Mouse (Mus musculus) c-Kit-positive CD71-positive TER-119-positive erythroid progenitor cells, embryonic 14.5 days (primary cell): ENCODE measurements around the gene Sik1.
"Not testable (repeated sequence)": the region's sequence is repeated elsewhere in the genome, so short reads cannot be mapped to it uniquely, and the experiment has no call there.

Experiments
- DNase-seq: peaks from one replicate; pipeline ENCODE4 v3.0.0-alpha.2; 2013; ENCODE audit warnings: low spot score

Sik1 gene

DNA sequence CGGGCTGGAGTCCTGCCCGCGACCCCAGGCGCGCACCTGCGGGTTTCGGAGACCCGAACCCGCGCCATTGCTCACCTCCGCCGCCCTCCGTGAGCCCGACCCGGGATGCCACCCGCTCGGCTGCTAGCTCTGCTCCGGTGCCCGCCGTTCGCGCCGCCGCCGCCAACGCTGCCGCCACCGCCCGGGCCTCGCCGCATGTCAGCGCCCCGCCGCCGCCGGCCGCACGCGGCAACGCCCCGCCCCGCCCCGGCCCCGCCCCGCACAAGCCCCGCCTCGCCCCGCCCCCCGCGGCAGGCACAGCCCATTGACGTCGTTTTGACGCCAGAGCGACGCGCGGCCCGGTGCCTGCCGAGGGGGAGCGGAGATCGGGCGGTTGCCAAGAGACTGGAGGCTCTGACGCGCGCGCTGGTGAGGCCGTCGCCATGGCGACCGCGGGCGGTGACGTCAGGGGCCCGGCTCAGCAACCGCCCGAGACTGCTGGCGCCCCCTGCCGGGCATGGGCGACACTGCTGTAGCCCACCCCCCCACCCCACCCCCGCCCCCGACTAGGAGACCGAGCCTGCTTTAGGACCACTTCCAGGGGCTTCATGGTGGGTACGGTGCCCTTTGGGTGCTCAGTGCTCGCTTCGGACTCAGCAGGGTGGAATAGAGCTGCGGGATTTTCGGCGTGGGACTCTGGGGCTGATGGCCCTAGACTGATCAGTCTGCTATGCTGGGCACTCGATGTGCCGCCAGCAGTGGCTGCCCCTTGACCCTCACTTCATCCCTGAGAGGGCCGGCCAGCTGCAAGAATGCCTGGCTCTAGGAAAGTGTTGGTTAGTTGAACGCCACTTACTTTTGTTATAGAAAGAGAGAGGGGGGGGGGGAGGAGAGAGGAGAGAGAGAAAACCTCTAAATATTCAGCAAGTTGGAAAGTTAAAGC is at the start of gene Sik1:
Gene Sik1 (minus strand): TSS at position 208 of the 922 bp plus-strand sequence.
- peak; percentile 94 for DNase-seq

DNA sequence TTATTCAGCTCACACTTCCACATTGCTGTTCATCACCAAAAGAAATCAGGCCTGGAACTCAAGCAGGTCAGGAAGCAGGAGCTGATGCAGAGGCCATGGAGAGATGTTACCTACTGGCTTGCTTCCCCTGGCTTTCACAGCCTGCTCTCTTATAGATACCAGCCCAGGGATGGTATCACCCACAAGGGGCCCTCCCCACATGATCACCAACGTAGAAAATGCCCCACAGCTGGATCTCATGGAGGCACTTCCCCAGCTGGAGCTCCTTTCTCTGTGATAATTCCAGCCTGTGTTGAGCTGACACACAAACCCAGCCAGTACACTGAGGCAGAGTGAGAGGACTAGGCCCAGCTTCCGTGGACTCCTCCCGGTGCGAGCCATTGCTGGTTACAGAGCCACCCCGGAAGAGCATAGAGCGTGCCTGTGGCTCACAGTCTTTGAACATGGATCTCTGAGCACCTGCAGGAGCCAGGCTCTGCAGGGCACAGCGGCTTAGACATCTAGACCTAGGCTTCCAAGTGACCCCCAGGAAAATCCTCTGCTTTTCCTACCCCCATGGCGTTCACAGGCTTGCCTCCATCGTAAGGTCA is 49.7 kb upstream of the Sik1 start:
- DNase-seq: no peak

DNA sequence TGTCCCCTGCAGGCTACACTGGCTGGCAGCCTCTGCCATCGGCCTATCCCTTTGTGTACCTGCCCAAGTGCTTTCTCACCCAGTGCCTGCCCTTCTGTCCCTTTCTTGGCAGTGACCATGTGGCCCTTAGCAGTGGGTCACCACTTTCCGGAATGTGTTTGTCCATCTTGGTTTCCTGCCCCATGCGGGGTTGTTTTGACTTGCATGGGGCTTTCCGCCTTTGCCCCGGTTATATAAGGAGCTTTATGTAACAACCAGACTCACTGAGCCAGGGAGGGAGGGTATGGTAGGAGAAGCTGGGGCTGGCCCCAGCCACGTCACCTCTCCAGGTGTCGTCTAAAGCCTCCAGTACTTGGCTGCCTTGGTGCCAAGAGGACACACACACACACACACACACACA is 48.4 kb upstream of the Sik1 start:
- no peak for DNase-seq

GRCm38 (mm10) chr17:31902630-31903198 is 47.1 kb upstream of the Sik1 start:
- DNase-seq: peak; percentile 72

DNA sequence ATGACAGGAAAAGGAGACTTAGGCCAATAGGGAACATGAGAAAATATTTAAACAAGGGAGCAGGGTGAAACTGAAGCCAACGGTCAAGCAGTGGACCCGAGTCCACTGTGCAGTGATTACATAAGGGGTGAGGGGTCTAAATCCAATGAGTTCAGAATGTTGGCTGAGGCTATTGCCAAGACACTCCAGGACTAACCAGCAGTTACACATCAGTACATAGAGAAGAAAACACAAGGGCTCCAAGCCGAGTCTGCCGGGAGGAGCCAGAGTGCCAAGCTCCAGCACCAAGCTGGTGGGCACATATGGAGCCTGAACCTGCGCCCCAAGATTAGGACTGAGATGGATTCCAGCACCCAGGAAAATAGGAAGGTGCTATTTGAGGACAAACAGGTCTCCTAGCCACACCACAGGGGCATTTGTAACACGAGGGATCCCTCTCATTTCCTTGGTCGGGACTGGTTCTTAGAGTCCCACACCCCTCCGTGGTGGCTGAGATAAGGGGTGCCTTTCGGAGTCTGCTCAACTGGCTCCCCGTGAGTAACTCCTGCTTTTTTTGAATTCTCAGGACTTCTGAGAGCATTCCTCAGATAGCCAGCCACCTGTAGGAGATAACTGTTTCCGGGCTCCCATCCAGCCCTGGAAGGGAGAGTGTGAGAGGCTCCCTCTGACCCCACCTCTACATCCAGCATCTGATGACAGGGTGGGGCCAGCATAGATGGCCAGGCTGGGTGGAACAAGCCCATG is 46.0 kb upstream of the Sik1 start:
- DNase-seq: peak; percentile 70

GRCm38 (mm10) chr17:31898941-31899340 is 43.3 kb upstream of the Sik1 start:
- no peak for DNase-seq

GRCm38 (mm10) chr17:31897186-31897793 is 41.7 kb upstream of the Sik1 start:
- DNase-seq: no peak

DNA sequence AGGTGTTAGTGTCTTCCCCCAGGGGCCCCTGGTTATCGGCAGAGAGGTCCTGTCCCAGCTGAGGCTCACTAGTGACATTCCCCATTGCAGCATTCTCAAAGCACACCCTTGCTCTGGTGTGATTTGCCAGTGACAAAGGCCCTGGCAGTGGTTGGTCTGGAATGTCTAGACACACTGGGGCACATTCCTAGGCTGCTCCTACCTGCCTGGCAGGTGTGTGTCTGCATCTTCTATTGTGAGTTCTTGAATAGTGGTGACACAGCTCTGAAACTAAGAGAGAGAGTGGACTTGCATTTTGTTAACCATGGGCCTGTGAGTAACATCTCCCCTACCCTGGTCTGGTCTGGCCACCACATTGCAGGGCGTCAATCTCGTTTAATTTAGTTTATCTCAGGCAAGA is 41.1 kb upstream of the Sik1 start:
- no peak for DNase-seq

DNA sequence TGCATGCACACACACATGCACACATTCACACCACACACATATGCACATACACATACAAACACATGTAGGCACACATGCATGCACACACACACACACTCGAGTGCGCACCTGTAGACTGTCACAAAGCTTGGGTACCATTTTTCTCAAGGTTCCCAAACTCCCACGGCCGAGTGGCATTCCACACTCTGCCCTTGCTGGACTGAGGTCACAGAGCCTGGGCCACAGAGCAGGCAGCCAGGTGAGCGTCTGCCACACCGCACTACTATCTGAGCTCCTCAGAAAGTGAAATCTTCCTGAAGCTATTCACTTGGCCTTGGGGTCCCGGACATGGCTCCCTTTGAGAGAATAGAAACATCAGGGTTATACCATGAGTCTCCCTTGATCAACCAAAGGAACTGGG is 40.7 kb upstream of the Sik1 start:
- DNase-seq: no peak

DNA sequence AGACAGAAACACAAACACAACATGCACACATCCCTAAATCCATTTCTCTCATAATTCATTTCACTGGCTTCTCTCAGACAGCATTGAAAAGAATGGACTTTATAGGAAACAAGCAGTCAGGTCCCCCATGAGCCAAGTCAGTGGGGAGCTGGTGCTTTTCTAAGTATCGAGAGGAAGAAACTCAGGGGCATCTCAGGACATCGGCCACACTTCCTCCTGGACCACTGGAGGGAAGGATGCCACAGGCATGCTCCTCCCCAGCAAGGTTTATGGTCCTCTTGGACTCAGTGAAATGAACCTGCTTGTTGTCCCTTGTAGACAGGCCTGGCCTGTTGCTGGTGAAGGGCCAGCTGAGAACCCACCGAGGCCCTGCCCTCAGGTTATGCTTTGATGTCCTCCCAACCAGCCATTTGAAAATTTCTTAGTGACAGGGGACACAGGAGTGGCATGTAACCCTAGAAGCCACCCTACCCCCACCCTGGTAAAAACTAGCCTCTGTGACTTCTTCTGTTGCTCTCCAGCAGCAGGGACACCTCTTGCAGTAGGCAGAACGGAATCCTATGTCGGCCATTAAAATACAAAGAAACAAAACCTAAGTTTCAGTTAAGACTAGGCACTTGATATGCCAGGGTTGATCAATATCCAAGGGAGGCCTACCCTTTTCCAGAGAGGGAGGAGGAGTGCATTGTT is 37.9 kb upstream of the Sik1 start:
- DNase-seq: no peak

- no peak for DNase-seq
Measured at GRCm38 (mm10) chr17:31892750-31893149, 37.1 kb upstream of the Sik1 start.

- no peak for DNase-seq
Measured at GRCm38 (mm10) chr17:31891858-31892257, 36.3 kb upstream of the Sik1 start.

DNA sequence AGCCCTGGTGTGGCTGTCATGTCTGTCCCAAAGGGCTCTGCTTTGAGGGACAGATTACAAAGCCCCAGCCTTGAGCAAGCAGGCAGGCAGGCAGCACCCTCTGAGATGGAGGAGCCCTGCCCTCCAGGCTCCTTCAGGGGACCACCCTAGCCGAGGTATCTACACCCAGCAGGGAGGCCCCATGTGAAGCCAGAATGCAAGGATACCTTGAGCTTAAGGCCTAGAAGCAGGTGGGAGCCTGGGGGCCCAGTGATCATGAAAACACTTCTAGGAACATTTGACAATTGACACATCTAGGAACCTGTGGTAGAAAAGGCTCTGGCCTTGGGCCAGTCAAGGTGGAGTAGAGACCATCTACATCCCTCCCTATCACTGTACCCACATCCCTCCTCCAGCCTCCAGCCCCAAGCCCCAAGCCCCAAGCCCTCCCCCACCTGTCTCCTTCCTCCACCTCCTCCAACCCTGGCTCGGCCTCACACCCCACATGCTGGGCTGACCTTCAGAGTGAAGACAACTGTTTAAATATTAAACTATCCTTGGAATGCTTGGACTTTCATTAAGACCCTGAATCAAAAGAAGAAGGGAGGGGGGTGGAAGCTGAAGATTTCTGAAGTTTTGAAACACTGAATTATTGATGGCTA is 34.8 kb upstream of the Sik1 start:
- no peak for DNase-seq

DNA sequence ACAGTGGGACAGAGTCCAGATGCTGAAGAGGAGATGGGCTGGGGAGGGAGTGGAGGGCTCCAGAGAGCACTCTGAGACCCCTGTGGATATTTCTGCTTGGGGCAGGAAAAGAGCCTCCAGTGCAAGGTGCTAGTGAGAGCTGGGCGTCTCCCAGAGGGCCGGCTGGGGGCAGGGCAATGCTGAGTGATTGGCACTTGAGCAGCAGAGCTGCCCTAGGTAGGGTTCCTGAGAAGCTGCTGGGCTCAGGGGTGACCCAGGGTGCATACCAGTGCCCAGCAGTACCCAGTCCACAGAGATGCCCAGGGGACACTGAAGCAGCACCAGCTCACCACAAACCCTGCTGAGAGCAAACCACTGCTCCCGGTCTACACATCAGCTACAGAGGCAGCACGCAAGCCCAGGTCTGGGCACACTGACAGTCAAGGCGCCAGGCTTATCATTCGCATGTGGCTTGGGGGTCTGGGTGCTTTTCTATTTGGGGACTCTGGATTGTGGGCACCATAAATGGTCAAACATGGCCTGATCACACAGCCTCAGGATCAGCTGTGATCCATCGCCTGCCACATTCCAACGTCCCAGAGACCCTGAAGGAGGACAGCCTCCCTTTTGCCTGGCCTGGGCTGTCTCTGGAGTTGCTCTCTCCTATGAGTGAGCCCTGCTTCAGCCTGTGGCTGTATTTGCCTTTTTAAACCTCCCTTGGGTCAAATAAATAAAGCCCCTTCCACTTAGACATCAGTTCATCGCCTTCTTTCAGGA is 34.0 kb upstream of the Sik1 start:
- DNase-seq: no peak

- no peak for DNase-seq
Measured at GRCm38 (mm10) chr17:31888540-31888939, 32.9 kb upstream of the Sik1 start.

GRCm38 (mm10) chr17:31884676-31885075 is 29.1 kb upstream of the Sik1 start:
- DNase-seq: not testable (repeated sequence)

GRCm38 (mm10) chr17:31879406-31879805 is 23.8 kb upstream of the Sik1 start:
- no peak for DNase-seq

GRCm38 (mm10) chr17:31877650-31878141 is 22.1 kb upstream of the Sik1 start:
- no peak for DNase-seq

DNA sequence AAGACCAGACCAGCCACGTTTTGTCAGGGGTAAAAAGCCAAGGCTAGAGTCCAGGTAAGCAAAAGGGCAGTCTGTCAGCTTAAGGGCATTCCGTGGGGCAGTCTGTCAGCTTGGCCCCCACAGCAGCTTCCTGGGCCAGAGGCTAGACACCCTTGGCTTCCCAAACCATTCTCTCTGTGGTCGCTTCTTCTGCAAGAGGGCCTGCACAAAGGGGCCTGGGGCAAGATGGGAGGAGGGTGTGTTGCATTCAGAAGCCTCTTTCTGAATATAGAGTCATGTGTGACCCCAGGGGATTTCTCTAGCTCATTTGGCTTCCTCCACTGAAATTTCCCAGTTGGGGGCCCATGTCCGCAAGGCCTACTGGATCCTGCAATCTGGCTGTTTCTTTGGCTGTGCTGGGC is 21.6 kb upstream of the Sik1 start:
- DNase-seq: no peak

DNA sequence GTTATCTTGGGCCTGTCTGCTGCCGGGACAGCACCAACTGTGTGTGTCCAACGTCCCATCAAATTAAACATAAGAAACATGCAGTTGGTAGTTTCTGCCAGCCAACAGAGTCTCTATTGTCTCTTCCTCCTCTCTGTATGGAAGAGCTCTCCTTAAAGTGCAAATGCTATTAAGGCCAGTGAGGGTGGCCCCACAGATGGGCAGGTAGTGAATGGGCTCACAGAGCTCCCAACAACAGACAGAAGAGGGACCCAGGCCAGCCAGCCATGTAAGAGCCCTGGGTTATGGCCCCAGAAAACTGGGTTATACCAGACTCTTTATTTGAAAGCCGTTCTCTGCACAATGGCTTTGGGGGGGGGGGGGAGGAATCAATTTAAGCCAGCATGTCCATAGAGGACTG is 21.2 kb upstream of the Sik1 start:
- DNase-seq: no peak
